Mouse (Mus musculus) urinary bladder, postnatal 36 days (tissue): ENCODE measurements at regions not wholly inside any gene's neighbourhood (a gene's known extent, or its start where the extent isn't known, plus 50 kb on each side); places are given as distances from the start of the nearest gene placed in this dataset.

Source experiments
- DNase-seq, 2 experiments: peaks; one replicate each; pipeline ENCODE4 v3.0.0; 2022; ENCODE audit warnings: low spot score in 2 of 2, mixed read lengths in 1 of 2

GRCm38 (mm10) chr13:6395562-6396223, 152.3 kb upstream of the Pitrm1 start:
- no peak for DNase-seq

- no peak for DNase-seq
Measured at GRCm38 (mm10) chr13:6397648-6398047, 150.3 kb upstream of the Pitrm1 start.

DNA sequence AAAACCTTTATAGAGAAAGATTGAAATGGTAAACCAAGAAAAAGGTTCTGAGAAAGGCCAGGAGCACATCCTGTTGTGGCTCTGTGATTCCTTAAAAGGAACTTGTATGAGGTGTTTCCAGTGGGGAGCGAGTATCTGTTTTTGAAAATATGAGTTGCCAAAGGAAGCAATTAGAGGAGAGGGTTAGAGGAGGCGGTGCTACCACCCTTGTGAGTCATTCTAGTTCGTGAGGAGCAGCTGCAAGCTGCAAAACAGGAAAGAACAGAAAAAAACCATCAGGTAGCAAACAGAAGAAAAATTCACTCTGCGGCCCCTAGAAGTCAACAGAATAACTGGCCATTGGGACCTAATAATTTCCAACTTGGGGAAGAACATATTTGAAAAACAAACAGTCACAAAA, 116.1 kb upstream of the Pitrm1 start:
- DNase-seq: no peak

DNA sequence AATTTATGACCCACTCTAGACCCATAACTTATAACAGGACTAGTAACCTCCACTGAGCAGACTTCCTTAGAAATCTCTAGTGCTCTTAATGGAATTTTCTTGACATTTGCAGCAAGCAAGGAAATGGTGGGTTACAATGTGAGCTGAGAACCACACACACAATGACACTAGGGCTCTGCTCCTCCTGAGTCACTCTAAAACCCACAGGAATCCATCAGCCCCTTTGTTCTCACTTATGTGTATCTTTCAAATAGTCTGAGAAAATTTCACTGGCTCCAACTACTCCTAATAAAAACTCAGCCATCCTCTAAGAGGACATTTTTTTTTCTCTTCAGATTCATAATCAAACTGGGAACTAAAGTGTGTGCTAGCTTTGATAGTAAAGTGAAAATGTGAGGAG, 101.0 kb upstream of the Pitrm1 start:
- DNase-seq: no peak

DNA sequence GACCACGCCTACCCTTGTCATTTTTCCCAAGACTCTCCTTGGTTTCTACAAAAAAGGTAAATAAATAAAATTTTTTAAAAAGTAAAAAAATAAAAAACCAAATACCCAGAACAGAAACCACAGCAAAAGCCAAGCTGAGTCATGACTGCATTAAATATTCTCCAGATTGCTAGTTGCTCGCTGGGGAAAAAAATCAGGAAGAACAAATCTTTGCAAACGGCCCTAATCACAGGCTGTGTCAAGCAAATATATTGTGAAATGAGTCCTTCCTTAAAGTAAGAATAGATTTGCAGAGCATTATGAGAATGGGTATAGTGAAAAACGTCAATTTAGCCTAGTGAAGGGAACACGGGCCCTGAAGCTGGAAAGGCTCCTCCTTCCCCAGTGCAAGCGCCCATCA, 86.6 kb upstream of the Pitrm1 start:
- DNase-seq: no peak

DNA sequence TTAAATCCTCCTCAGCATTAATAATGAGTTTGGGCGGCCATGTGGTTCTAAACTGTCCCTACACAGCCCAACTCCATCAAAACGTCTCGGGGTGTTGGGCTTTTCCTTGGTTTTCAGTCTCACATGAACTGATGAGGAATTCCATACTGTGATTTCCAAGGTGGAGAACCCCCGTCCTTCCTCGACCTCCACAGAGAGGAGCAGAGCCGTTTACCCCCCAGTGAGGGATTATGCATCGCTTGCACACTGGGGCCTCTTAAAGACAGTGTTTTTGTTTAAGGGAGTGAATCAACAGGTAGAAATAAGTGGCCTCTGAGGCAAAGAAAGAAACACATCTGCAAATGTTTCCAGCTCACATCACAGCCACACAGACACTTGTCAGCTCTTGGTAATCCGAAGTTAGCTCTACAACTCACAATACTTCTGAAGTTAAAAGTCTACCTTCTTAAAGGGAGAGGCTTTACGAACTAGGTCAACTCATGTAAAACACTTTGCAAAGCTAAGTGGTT, 82.0 kb upstream of the Pitrm1 start:
- DNase-seq: no peak

DNA sequence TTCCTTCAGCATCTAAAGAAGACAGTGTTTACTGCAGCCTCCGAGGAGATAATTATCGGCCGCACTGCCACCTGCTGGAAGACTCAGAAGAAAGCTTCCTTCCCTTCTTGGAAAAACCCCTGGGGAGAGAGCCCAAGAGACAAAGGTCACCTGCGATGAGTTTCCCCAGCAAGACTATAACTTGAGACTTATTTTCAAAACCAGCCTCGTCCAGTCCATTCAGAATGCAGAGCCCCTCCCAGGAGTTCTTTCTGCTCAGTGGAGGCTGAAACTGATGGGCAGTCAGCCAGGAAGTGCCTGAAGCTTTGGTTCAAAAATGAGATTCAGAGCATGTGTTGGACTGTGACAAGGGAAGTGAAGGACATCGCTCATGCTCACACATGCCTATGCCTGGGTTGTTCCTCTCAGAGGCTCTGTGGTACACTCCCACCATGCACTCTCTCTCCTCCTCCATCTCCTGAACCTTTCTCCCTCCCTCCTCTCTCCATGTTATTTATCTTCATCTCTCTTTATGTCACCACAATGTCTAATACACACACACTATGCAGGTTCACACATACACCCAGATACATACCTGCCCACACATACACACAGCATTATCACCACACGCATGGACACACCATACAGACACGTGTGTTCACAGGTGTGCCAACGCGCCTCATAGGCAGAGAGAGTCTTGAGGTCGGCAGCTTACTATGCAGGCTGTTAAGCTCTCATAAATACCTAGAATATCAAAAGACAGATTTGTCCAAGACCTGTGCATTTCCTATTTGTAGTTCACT, 78.3 kb upstream of the Pitrm1 start:
- DNase-seq: peak; percentile 33 to 55

DNA sequence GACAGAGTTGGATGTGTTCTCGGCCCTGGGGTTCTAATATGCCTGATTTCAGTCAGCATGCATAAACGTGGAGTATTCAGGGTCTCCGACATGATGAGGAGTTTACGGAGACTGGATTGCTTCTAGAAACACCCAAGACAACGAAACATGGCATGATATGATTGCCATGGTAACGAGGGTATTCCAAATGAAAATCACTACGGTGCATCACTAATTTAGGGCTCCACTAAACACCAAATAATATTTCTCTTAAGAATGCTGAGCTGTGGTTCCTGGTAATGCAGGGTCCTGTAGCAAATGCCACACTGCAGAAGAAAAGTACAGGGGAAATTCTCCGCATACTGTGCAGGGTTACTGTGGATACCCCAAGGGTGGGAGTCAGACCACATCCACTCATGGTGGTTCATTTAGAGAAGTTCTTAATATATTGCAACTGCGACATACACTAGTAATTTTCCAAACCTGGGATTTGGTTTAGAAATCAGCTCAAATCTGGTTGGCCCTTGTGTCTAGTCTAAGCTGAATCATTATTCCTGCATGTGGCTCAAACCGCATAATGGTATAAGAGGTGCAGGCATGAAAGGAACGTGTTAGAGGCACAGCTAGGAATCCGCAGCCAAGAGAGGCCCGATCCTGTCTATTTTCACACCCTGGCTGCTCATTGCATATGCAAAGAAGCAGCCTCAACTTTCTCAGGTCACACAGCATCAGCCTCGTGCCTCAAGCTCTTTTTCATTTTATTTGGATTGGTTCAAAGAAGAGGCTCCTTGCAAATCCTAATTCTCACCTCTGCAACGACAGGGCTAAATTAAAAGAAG, 77.5 kb upstream of the Pitrm1 start:
- DNase-seq: no peak

DNA sequence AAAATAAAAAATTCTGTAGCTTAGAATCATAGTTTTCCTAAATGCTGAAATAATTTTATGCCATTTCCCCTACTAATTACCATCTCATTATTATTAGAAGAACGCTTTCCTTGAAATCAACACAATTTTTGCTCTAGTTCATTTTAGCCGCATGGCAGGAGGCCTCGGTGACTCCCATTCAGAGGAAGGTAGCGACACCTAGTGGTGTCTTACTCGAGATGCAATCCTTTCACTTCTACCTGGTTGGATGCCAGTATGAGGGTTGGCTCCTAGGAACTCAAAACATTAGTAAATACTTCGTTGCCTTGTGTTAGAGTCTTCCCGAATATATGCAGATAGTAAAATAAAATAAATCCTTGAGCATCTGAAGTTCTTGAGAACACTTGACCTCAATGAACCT, 76.3 kb upstream of the Pitrm1 start:
- peak; percentile 46 to 65 for DNase-seq

GRCm38 (mm10) chr13:6473401-6474190, 74.4 kb upstream of the Pitrm1 start:
- DNase-seq: no peak

DNA sequence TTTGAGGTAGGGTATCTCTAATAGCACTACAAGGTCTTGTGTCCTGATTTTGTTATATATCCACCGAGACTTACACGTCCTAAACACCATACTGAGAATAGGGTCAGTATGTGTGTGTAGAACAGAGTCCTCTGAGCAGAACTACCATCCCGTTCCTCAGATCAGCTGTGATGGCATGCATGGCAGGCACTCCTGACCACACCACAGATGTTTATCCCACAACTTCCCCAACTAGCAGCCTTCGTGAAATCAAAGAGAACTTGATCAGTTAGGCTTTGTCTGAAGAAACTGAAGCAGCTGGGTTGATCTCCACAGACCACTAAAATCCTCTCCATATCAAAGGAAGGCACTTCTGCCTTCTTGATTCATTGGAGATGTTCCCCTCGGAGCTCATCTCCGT, 68.3 kb upstream of the Pitrm1 start:
- no peak for DNase-seq

- DNase-seq: no peak
Measured at GRCm38 (mm10) chr13:6484418-6484817, 63.5 kb upstream of the Pitrm1 start.

DNA sequence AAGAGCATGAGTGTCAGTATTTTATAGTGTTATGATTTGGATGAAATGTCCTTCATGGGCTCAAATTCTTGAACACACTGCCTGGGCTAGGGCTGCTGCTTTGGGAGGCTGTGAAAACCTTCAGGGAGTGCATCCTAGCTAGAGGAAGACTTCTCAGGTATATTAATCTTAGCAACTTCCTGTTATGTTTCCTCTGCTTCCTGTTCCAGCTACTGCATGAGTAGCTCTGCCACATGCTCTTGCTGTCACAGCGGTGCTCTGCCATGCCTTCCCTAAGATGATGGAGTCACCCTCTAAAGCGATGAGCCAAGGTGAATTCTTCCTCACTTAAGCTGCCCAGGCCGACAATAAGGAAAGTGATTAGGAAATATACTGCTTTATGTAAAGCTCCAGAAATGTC, 60.1 kb upstream of the Pitrm1 start:
- no peak for DNase-seq

- no peak for DNase-seq
Measured at GRCm38 (mm10) chr13:6492916-6493619, 54.9 kb upstream of the Pitrm1 start.
